24 mouse cellular contexts compared by ENCODE assay signal in the genomic region with DNA sequence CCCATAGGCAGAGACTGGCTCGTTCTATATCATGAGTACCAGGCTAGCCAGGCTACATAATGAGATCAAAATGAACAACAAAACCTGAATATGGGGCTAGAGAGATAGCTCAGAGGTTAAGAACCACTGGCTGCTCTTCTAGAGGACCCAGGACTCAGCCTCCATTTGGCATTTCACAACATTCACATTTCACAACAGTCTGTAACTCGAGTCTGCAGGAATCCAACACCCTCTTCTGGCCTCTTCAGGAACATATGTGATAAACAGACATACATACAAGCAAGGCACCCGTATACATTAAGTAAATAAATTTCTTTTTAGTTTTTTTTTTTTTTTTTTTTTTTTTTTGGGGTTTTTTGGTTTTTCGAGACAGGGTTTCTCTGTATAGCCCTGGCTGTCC. TPM values are rescaled to one million over a fixed set of nuclear protein-coding genes. Genes with fewer than 3 reads are reported as not detected.
DNase-seq lines count a peak whose midpoint lies in the region; ATAC-seq and TF ChIP-seq lines count a peak whose summit lies in the region.
"Had no signal": no experiment of that assay in that cellular context is flagged by ENCODE, and none has a peak within 500 bp of the region (broad histone marks: within the 10 kb centered on the region; RNA-seq: fewer than 3 reads in every experiment).

No protein-coding gene starts in this region.

- no peak overlapping the region for H3K4me2 ChIP-seq in lung, embryonic 14.5 days
- no peak overlapping the region for H3K4me2 ChIP-seq in kidney, embryonic 14.5 days (replicated peaks; ENCODE audit: low read depth, low read length)
- H3K4me2 ChIP-seq in forebrain, postnatal 0 days (ENCODE audit: low read depth): no peak overlapping the region
- H3K4me2 ChIP-seq: neural tube, embryonic 13.5 days had no signal

- no peak overlapping the region for H3K27ac ChIP-seq in lung, embryonic 14.5 days (ENCODE audit: low read depth)
- no peak overlapping the region for H3K27ac ChIP-seq in MEL (ENCODE audit: control insufficient read depth, low read depth, low read length)
- no peak overlapping the region for H3K27ac ChIP-seq in kidney, embryonic 14.5 days (ENCODE audit: low read depth, low read length)
- H3K27ac ChIP-seq in forebrain, postnatal 0 days (ENCODE audit: low read depth, low read length): no peak overlapping the region
- H3K27ac ChIP-seq: heart, embryonic 10.5 days; left cerebral cortex, adult 2 months; midbrain, embryonic 10.5 days; neural tube, embryonic 13.5 days had no signal

- peaks cover 24% of the 10 kb centered on the region for H3K79me2 ChIP-seq in MEL (ENCODE audit: control insufficient read depth, insufficient read depth, low read length, poor library complexity)

- H3K9me3 ChIP-seq in lung, embryonic 14.5 days (ENCODE audit: low read depth, low read length): no peaks in the 10 kb centered on the region
- H3K9me3 ChIP-seq in MEL (replicated peaks; ENCODE audit: insufficient read depth, low read length): no peaks in the 10 kb centered on the region
- H3K9me3 ChIP-seq in kidney, embryonic 14.5 days (ENCODE audit: control insufficient read depth, low read length): no peaks in the 10 kb centered on the region
- no peaks in the 10 kb centered on the region for H3K9me3 ChIP-seq in forebrain, postnatal 0 days (ENCODE audit: low read length)
- H3K9me3 ChIP-seq: heart, embryonic 10.5 days; midbrain, embryonic 10.5 days; neural tube, embryonic 13.5 days had no signal

- ATAC-seq in lung, embryonic 14.5 days (ENCODE audit: insufficient read depth): no peak
- no peak for ATAC-seq in kidney, embryonic 14.5 days (ENCODE audit: low FRiP score, low TSS enrichment)
- ATAC-seq in forebrain, postnatal 0 days: no peak
- ATAC-seq: hindbrain, embryonic 16.5 days; midbrain, embryonic 16.5 days had no signal

- 76% methylated on average over 4 of the region's 4 CpGs for WGBS in lung, embryonic 14.5 days
- 53% methylated on average over 4 of the region's 4 CpGs for WGBS in lung, adult 2 months
- WGBS in kidney, embryonic 14.5 days: 86% methylated on average over 3 of the region's 4 CpGs
- WGBS in forebrain, postnatal 0 days: 88% methylated on average over 4 of the region's 4 CpGs

- no peak for TF ChIP-seq RAD21 in MEL (IDR thresholded peaks at IDR 0.05; ENCODE audit: low read depth, low read length)

- no peak for TF ChIP-seq EP300 in MEL (IDR thresholded peaks at IDR 0.05; ENCODE audit: low read depth in 1 of 2, low read length in 2 of 2)

- no peaks in the 10 kb centered on the region for H3K4me1 ChIP-seq in lung, embryonic 14.5 days (ENCODE audit: insufficient read depth)
- H3K4me1 ChIP-seq in lung, adult 2 months (ENCODE audit: control insufficient read depth, insufficient read depth, low read length): peaks cover 5% of the 10 kb centered on the region; the same call in 1 of the 2 replicates
- H3K4me1 ChIP-seq in MEL (ENCODE audit: control insufficient read depth in 1 of 2, insufficient read depth in 2 of 2, low read length in 2 of 2): peaks cover 6 to 22% of the 10 kb centered on the region in 2 experiments
- H3K4me1 ChIP-seq in kidney, embryonic 14.5 days (ENCODE audit: control insufficient read depth, insufficient read depth, low read length): peaks cover 7% of the 10 kb centered on the region; the same call in 1 of the 2 replicates
- H3K4me1 ChIP-seq in forebrain, postnatal 0 days (ENCODE audit: insufficient read depth): peaks cover 3% of the 10 kb centered on the region; the same call in 1 of the 2 replicates

- no peak overlapping the region for H3K9ac ChIP-seq in lung, embryonic 14.5 days
- no peak overlapping the region for H3K9ac ChIP-seq in MEL (ENCODE audit: control insufficient read depth, low read depth, low read length, poor library complexity, severe bottlenecking)
- no peak overlapping the region for H3K9ac ChIP-seq in kidney, embryonic 14.5 days (ENCODE audit: low read depth, low read length)
- H3K9ac ChIP-seq in forebrain, postnatal 0 days: no peak overlapping the region
- H3K9ac ChIP-seq: neural tube, embryonic 13.5 days had no signal

- TF ChIP-seq CTCF in lung, embryonic 14.5 days (IDR thresholded peaks at IDR 0.05; ENCODE audit: low read depth): no peak
- TF ChIP-seq CTCF in lung, adult 2 months (IDR thresholded peaks at IDR 0.05; ENCODE audit: insufficient read depth, low read length): no peak
- no peak; a peak in 1 of 6 replicates for TF ChIP-seq CTCF in MEL (IDR thresholded peaks at IDR 0.05 in 2 of 3, conservative IDR thresholded peaks at IDR 0.05 in 1 of 3; ENCODE audit: control insufficient read depth in 1 of 3, insufficient read depth in 1 of 3, low read depth in 2 of 3, low read length in 3 of 3, poor library complexity in 1 of 3, severe bottlenecking in 1 of 3)
- TF ChIP-seq CTCF in forebrain, postnatal 0 days (IDR thresholded peaks at IDR 0.05; ENCODE audit: low read depth): no peak

- peaks cover 23% of the 10 kb centered on the region for H3K36me3 ChIP-seq in lung, embryonic 14.5 days (ENCODE audit: insufficient read depth)
- peaks cover 0 to 19% of the 10 kb centered on the region in 2 experiments; a peak in 2 of 4 replicates for H3K36me3 ChIP-seq in MEL (ENCODE audit: control insufficient read depth in 1 of 2, insufficient read depth in 2 of 2, low read length in 2 of 2)
- H3K36me3 ChIP-seq in kidney, embryonic 14.5 days (ENCODE audit: control insufficient read depth, insufficient read depth, low read length): peaks cover 17% of the 10 kb centered on the region; the same call in 1 of the 2 replicates
- H3K36me3 ChIP-seq in forebrain, postnatal 0 days (ENCODE audit: insufficient read depth): peaks cover 14% of the 10 kb centered on the region

- no peak for TF ChIP-seq POLR2A in lung, adult 2 months (IDR thresholded peaks at IDR 0.05; ENCODE audit: borderline replicate concordance, extremely low read depth, low read depth, low read length)
- no peak for TF ChIP-seq POLR2A in MEL (IDR thresholded peaks at IDR 0.05; ENCODE audit: control insufficient read depth in 1 of 2, insufficient read depth in 1 of 2, low read depth in 1 of 2, low read length in 2 of 2, poor library complexity in 1 of 2)

- H3K27me3 ChIP-seq in lung, embryonic 14.5 days (ENCODE audit: insufficient read depth, low read length): no peaks in the 10 kb centered on the region
- no peaks in the 10 kb centered on the region for H3K27me3 ChIP-seq in MEL (ENCODE audit: control insufficient read depth in 1 of 2, insufficient read depth in 2 of 2, low read length in 2 of 2)
- no peaks in the 10 kb centered on the region for H3K27me3 ChIP-seq in kidney, embryonic 14.5 days (ENCODE audit: control insufficient read depth, insufficient read depth, low read length)
- H3K27me3 ChIP-seq in forebrain, postnatal 0 days (ENCODE audit: insufficient read depth, low read length): no peaks in the 10 kb centered on the region
- H3K27me3 ChIP-seq: neural tube, embryonic 13.5 days had no signal

- H3K4me3 ChIP-seq in lung, embryonic 14.5 days (ENCODE audit: low read depth, low read length): no peak overlapping the region
- H3K4me3 ChIP-seq in lung, adult 2 months (replicated peaks; ENCODE audit: extremely low read depth, low read depth, low read length): no peak overlapping the region
- no peak overlapping the region for H3K4me3 ChIP-seq in MEL (ENCODE audit: control insufficient read depth in 1 of 2, insufficient read depth in 1 of 2, low read depth in 2 of 2, low read length in 2 of 2)
- no peak overlapping the region for H3K4me3 ChIP-seq in kidney, embryonic 14.5 days (ENCODE audit: low read length)
- H3K4me3 ChIP-seq in forebrain, postnatal 0 days (ENCODE audit: low read depth, low read length): no peak overlapping the region
- H3K4me3 ChIP-seq: heart, embryonic 10.5 days; left cerebral cortex, adult 2 months; midbrain, embryonic 10.5 days; myocyte; neural tube, embryonic 13.5 days had no signal

- DNase-seq in lung, embryonic 14.5 days: peak; percentile 9
- DNase-seq in lung, adult 2 months: no peak
- DNase-seq in MEL (ENCODE audit: low read depth, low spot score): peak; percentile 30
- peak; percentile 42 for DNase-seq in fat pad, adult 2 months (ENCODE audit: extremely low read depth, low read depth, low spot score)
- DNase-seq in yolk sac, embryonic 10.5 days (ENCODE audit: low spot score): peak; percentile 33
- no peak for DNase-seq in forebrain, postnatal 0 days
- DNase-seq: cerebellum, adult 11-12 months; cerebellum, postnatal 14 days; gastrocnemius, postnatal 36 days; kidney, adult 11 months; lung, postnatal 14 days; right cerebral cortex, adult 18-20 months; right cerebral cortex, postnatal 4 days; thymus, postnatal 14 days had no signal

RNA-seq across cellular contexts. Expression of a gene that starts 3.5 kb away (rescaled TPM):
- 17.1 and 17.7 TPM in 2 replicates for polyA plus RNA-seq in lung, embryonic 14.5 days (2014; fragmentation: Nextera tagmentation; extraction: Ambion mirVana)
- polyA plus RNA-seq in lung, adult 2 months (2012; rRNA removed): 11.1 and 12.6 TPM in 2 replicates
- 28.3 and 31.3 TPM in 2 replicates for total RNA-seq in MEL (2012; rRNA removed)
- 10 to 100 TPM in 1 of 2 experiments, not detected in 1; 35.9 TPM for polyA plus RNA-seq in MEL (2012; ENCODE audit: insufficient read depth in 1 of 2, insufficient read length in 2 of 2, low read depth in 1 of 2, low replicate concordance in 2 of 2, missing spikeins in 1 of 2)
- polyA plus RNA-seq in kidney, embryonic 14.5 days (2014; fragmentation: Nextera tagmentation; extraction: Ambion mirVana): 9.5 and 17.2 TPM in 2 replicates
- total RNA-seq in forebrain, postnatal 0 days (2014; rRNA removed): 36.9 and 41.2 TPM in 2 replicates
- polyA plus RNA-seq in forebrain, postnatal 0 days (2015; fragmentation: Nextera tagmentation; extraction: Ambion mirVana): 5.6 and 8.3 TPM in 2 replicates

RNA-seq across cellular contexts. Expression of a gene that starts 3.9 kb away (rescaled TPM):
- 28.4 and 30.6 TPM in 2 replicates for polyA plus RNA-seq in lung, embryonic 14.5 days (2014; fragmentation: Nextera tagmentation; extraction: Ambion mirVana)
- 7.3 and 10.9 TPM in 2 replicates for polyA plus RNA-seq in lung, adult 2 months (2012; rRNA removed)
- total RNA-seq in MEL (2012; rRNA removed): 12.0 and 12.6 TPM in 2 replicates
- polyA plus RNA-seq in MEL (2012; ENCODE audit: insufficient read depth in 1 of 2, insufficient read length in 2 of 2, low read depth in 1 of 2, low replicate concordance in 2 of 2, missing spikeins in 1 of 2): 10 to 100 TPM in 1 of 2 experiments, not detected in 1; 13.9 TPM
- polyA plus RNA-seq in kidney, embryonic 14.5 days (2014; fragmentation: Nextera tagmentation; extraction: Ambion mirVana): 28.1 and 29.6 TPM in 2 replicates
- total RNA-seq in forebrain, postnatal 0 days (2014; rRNA removed): 18.4 and 18.9 TPM in 2 replicates
- 22.7 and 24.3 TPM in 2 replicates for polyA plus RNA-seq in forebrain, postnatal 0 days (2015; fragmentation: Nextera tagmentation; extraction: Ambion mirVana)

RNA-seq across cellular contexts. Expression of a gene that starts 17.2 kb away (rescaled TPM):
- polyA plus RNA-seq in lung, embryonic 14.5 days (2014; fragmentation: Nextera tagmentation; extraction: Ambion mirVana): not detected in 2 replicates
- polyA plus RNA-seq in lung, adult 2 months (2012; rRNA removed): 5.0 and 7.1 TPM in 2 replicates
- 0.13 and 0.31 TPM in 2 replicates for total RNA-seq in MEL (2012; rRNA removed)
- under 1 TPM in 1 of 2 experiments, not detected in 1; 0.36 TPM for polyA plus RNA-seq in MEL (2012; ENCODE audit: insufficient read depth in 1 of 2, insufficient read length in 2 of 2, low read depth in 1 of 2, low replicate concordance in 2 of 2, missing spikeins in 1 of 2)
- polyA plus RNA-seq in kidney, embryonic 14.5 days (2014; fragmentation: Nextera tagmentation; extraction: Ambion mirVana): 0.11 TPM in 1 of 2 replicates, not detected in the other
- total RNA-seq in forebrain, postnatal 0 days (2014; rRNA removed): 2.2 and 3.4 TPM in 2 replicates
- polyA plus RNA-seq in forebrain, postnatal 0 days (2015; fragmentation: Nextera tagmentation; extraction: Ambion mirVana): 0.83 and 1.9 TPM in 2 replicates
- total RNA-seq: gastrocnemius, postnatal 36 days; hematopoietic stem cell, adult 5-6 weeks had no signal
- polyA plus RNA-seq: embryonic facial prominence, embryonic 11.5 days had no signal

Comparison
In these comparisons a context has a peak if more than half of its experiments do, and no peak if none do; other contexts are left out.
1. DNase-seq: peak in lung, embryonic 14.5 days (single experiment), MEL (single experiment), fat pad, adult 2 months (single experiment) and yolk sac, embryonic 10.5 days (single experiment); none in lung, adult 2 months (single experiment) and forebrain, postnatal 0 days (single experiment).